Mouse (Mus musculus): ENCODE data around the gene Tmem242.

DNA sequence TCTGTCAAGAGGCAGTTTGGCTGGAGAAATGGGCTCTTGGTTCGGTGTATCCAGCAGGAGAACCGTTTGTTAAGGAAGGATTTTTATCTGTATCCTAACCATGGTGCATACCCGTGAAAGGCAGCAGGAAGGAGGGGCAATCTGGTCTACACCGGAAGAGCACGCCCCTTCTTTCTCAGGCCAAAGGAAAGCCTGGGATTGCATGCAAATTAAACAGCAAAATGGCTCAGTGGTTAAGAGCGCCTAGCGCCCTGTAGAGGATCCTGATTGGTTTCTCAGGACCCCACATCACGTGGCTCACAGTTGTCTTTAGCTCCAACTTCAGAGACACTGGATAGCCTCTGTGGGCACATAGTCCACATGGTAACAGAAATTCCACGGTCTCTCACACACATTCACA is 21.0 kb downstream of the Tmem242 start:
- TF ChIP-seq POLR2A (IDR thresholded peaks at IDR 0.05; ENCODE audit: low read depth, low read length) (no peak), UBTF (IDR thresholded peaks at IDR 0.05; ENCODE audit: low read depth, low read length) (no peak), CHD1 (IDR thresholded peaks at IDR 0.05; ENCODE audit: low read depth, low read length) (no peak), POLR2AphosphoS2 (IDR thresholded peaks at IDR 0.05; ENCODE audit: low read depth, low read length) (no peak), CTCF (conservative IDR thresholded peaks at IDR 0.05 in 1 of 2, IDR thresholded peaks at IDR 0.05 in 1 of 2; ENCODE audit: low read depth in 2 of 2, low read length in 2 of 2) (no peak), HCFC1 (IDR thresholded peaks at IDR 0.05; ENCODE audit: low read depth, low read length) (no peak), NRF1 (IDR thresholded peaks at IDR 0.05; ENCODE audit: low read depth, low read length) (no peak)
